Mouse (Mus musculus): ENCODE measurements at regions not wholly inside any gene's neighbourhood (a gene's known extent, or its start where the extent isn't known, plus 50 kb on each side); places are given as distances from the start of the nearest gene placed in this dataset.
"Not testable (repeated sequence)": the region's sequence is repeated elsewhere in the genome, so short reads cannot be mapped to it uniquely, and the experiment has no call there.

GRCm38 (mm10) chr5:40177982-40178748, 422.9 kb upstream of the Hs3st1 start:
- no peak for DNase-seq

GRCm38 (mm10) chr5:40136740-40137285, 381.5 kb upstream of the Hs3st1 start:
- no peak for DNase-seq

DNA sequence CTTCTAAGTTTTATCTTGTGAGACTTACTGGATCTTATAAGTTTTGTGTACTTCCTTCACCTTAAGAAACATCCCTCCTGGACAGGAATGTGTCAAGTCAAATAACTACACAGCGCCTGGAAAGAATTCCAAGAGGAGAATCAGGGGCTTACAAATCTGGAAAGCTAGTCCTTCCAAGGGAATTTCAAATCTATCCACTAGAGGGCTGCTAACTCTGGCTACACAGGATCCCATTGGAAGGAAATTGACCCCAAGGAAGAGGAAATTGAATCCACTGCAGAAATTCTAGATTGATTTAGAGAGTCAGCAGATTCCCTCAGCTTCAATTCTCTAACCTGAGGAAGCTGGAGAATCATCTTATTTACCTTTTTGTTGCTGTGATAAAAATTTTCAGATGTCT, 369.1 kb upstream of the Hs3st1 start:
- no peak for DNase-seq

GRCm38 (mm10) chr5:40116849-40117248, 361.6 kb upstream of the Hs3st1 start:
- DNase-seq = no peak

DNA sequence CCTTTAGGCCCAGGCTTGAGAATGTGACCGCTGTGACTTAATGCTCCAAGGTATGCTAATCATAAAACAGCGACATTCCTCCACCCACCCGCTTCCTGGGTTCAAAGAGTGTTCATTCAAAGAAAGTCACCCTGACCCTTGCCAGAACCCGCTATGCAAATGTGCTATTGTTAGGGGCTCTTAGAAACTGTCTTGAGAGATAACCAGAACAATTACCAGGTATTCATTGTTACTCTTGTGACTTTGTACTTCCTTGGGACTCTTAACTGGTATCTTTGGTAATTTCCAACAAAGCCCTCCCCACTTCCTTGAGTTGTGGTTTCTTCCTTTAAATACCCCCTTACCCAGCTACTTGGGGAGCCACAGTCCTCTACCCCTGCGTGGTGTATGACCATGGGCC, 334.3 kb upstream of the Hs3st1 start:
- DNase-seq = not testable (repeated sequence)

DNA sequence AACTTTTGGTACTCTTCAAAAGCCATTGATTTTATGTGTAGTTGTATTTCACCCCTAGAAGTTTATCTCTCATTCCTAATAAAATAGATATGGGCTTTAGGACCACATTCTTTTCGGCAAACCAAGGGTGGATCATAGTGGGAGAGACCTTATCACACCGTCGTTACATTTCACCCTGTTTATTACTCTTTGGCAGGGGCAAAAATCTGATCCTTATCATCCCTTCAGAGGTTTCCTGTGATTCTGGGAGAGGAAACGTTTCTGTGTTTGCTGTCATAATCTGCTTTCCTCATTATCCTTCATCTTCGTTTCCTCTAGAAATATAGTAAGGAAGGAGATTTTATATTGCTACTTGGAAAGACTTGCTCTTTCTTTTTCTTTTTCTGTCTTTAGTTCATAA, 290.0 kb upstream of the Hs3st1 start:
- DNase-seq = no peak

GRCm38 (mm10) chr5:40034452-40034851, 279.2 kb upstream of the Hs3st1 start:
- DNase-seq = no peak

GRCm38 (mm10) chr5:40033686-40034085, 278.4 kb upstream of the Hs3st1 start:
- DNase-seq = no peak

- DNase-seq = no peak
These were observed 275.0 kb upstream of the Hs3st1 start for GRCm38 (mm10) chr5:40030261-40030660.

DNA sequence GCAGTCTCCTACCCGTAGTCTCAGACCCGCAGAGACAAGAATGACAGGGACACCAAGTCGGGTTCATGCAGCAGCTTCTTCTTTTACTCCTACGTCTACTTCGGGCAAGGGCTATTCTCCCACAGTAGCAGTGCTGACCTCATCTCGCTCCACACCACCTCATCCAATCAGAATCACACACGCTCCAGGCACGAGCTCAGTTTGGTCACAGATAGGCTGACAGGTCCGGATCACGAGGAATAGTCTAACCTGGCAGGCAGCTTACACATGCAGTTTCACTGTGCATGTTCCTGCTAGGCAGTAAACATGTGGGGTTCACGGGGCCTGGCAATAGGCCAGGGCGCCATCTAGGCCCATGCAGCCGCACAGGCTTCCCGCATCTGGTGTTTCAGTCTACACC, 260.7 kb upstream of the Hs3st1 start:
- no peak for DNase-seq

GRCm38 (mm10) chr5:39988039-39988438, 232.8 kb upstream of the Hs3st1 start:
- DNase-seq = no peak

- DNase-seq = no peak
These were observed 209.1 kb upstream of the Hs3st1 start for GRCm38 (mm10) chr5:39964371-39964770.

GRCm38 (mm10) chr5:39960981-39961380, 205.7 kb upstream of the Hs3st1 start:
- peak; percentile 31 for DNase-seq

DNA sequence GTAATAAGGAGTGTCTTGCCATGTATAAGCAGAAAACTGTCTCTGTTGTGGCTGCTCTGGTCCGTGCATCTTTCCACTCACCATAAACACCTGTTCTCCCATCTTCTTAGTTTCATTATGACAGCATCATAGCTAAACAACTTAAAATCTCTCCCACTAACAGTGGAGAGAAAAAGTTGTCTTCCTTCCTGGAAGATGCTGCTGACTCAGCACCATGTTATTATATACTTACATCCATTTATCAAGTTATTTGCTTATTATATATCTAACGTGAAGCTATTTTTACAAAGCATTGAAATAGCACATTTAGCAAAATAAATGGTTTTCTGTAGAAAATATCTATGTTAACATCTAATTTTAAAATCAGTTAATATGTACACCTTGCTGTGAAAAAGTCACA, 180.3 kb upstream of the Hs3st1 start:
- DNase-seq = no peak

GRCm38 (mm10) chr5:39931890-39932289, 176.6 kb upstream of the Hs3st1 start:
- DNase-seq = no peak

DNA sequence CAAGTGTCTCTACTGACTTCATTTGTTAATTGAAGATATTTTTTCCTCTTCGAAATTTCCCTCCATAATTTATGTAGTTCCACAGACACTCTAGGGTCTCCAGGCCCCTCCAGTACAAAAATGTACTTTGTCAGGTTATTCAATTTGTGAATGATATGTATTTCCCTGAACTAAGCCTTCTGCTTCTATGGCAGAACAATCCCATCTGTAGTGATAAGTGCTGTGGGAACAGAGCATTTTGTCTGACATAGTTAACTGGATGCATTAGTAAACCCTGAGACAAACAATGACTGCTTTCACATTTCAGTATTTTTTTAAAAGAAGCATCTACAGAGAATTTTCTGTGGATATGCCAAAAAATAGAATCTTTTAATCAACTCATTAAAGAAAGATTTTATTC, 154.1 kb upstream of the Hs3st1 start:
- no peak for DNase-seq

GRCm38 (mm10) chr5:39871723-39872085, 116.4 kb upstream of the Hs3st1 start:
- DNase-seq = no peak

- DNase-seq = no peak
These were observed 115.8 kb upstream of the Hs3st1 start for GRCm38 (mm10) chr5:39870835-39871722.

- DNase-seq = no peak
These were observed 101.9 kb upstream of the Hs3st1 start for GRCm38 (mm10) chr5:39857192-39857591.

DNA sequence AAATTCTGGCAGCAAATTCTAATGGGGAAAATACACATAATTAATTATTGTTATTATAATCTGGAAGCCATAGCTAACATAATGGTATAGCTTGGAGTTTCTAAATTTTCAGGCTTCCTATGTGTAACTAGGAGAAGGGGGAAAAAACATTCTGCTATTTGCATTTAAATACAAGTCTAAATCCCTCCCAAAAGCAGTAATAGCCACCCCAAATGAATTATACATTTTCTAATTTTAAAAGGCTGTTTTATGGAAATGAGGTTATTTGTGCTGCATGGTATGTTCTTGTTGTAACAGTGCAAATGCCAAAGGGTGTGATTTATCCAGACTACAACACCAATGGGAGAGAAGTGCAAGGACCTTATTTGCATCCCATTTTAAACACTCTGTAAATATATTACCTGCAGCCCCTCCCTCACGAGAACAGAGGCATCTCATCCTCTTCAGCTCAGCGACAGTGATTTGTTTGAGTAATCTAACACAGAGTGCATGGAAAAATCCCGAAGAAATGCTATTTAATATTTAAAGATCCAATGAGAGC, 101.4 kb upstream of the Hs3st1 start:
- no peak for DNase-seq

DNA sequence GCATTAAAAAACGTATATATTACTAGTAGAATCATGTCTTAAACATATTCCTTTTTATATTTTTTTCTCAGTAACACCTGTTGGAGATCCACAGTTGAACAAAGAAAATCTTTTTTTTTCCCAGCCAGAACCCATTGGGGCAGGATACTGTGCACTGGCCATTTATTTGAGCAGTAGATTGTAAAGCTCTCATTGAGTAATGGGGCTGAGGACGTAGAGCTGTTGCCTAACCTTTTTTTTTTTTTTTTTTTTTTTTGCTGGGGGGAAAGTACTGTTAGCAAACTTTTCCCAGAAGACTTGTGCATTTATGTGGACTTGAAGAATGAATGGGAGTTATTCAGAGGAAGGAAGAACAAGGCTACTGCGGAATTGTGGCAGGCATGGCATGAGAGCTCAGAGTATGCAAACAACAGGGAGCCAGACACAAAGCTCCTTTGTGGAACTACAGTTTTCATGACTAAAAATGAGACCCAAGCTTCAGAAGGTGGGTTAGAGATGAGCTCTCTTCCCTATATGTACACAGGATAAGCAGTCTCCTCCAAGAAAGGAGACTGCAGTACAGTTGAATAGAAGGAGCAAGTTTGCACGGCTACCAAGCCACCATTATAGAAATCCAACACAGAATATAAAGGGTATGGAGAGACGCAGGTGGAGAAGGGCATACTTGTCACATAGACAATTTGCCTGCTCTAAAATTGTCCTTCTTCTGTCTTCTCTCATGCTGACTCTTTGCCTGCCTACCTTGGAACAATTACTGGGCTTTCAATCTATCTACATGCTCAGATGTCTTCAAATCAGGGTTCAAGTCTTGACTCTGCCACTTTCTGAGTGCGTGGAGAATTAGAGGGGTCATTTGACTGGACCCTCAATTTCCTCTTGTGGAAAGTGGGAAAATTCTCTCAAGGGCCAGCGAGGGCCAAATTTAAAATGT, 100.7 kb upstream of the Hs3st1 start:
- DNase-seq = no peak

DNA sequence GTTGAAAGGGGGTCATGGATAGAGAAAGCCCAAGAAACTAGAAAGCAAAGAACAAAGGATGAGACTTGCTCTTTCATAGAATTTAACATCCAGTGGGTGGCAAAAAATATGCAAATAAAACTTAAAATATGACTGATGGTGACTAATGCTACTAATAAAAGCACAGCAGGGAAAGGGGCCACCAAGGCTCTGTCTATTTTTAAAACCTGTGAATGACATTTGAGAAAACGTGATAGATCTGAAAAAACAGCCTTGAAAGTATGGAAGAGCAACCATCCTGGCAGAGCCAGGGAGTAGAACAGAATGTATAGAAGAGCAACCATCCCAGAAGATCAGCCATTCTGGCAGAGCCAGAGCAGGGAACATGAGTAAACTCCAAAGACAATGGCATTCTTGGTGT, 91.9 kb upstream of the Hs3st1 start:
- DNase-seq = no peak

DNA sequence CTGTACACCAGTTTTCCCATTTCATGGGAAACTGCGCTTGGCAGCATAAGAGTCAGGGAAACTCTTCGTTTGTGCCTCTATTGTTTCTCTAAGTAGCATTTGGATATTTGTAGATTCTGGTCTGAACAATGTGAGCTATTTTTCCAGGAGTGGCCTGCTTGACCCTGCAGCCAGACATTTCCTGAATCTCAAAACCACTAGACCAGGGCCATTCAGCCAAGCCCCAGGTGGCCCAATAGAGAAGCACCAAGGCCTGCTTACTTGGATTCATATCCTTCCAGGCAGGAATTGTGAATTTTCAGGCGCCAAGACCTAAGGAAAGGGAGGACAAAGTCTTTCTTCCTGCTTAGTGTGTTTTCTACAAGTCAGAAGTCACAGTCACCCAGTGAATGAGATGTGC, 85.9 kb upstream of the Hs3st1 start:
- DNase-seq = peak; percentile 11
